Mouse (Mus musculus): Measurements from ENCODE around the gene Ap1g2. TPM values are rescaled to one million over a fixed set of nuclear protein-coding genes. Genes with fewer than 3 reads are reported as not detected.

Gene Ap1g2
- total RNA-seq, 2 experiments from 2014 or later, result 6.5 to 8.3 TPM

DNA sequence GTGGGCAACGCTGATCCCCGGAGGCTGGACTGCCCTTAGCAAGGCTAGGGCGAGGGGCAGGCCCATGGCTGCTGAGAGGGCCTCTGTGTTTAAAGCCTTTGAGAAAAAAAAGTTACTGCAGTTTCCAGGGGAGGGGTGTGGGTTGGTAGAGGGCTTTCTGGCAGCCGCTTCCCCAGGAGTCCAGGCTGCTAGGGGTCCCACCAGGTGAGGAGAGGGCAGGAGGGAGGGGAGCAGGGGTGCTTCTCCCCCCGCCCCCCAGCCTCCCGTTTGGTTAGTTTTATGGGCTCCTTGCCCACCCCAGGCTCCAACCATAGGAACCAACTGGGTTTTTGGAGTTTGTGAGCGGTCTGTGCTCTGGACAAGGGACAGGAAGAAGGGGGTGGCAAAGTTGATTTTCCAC lies 44.5 kb downstream of the Ap1g2 start:
- DNase-seq (ENCODE audit: low spot score in 2 of 2), result no peak

DNA sequence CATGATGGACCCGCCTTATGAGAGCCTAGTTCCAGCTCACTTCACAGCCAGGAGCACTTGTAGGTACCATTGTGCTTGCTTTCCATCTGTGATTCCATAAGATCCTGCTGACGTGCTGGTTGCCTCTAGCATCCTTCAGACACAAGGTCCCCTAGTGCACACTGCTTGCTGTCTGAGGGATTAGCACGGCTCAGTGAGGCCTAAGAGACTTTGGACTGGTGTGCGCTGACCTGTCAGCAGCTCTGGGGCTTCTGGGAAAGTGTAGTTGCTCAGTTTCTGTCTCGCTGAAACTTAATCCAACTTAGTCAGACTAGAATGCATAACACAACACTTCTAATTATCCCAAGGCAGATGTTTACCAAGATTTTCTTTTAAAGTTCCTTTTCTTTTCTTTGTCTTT lies 46.5 kb downstream of the Ap1g2 start:
- no peak for DNase-seq (ENCODE audit: low spot score in 2 of 2)

DNA sequence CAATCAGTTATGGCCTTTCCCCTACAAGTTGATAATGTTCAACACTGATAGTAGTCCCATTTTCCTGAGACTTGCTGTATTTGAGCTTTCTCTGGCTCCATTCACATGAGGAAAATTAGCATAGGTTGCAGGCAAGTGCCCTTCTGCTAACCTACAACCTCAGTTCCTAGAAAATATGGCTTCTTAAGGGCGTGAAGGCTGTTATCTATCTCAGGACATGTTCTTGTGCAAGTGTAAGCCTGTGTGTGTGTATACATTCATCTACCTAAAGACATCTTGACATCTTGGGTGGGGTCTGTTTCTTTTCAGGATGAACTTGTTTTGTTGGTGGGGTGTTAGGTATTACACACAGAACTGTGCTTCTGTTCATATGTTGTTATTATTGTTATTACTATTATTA lies 47.4 kb downstream of the Ap1g2 start:
- no peak for DNase-seq (ENCODE audit: low spot score in 2 of 2)

DNA sequence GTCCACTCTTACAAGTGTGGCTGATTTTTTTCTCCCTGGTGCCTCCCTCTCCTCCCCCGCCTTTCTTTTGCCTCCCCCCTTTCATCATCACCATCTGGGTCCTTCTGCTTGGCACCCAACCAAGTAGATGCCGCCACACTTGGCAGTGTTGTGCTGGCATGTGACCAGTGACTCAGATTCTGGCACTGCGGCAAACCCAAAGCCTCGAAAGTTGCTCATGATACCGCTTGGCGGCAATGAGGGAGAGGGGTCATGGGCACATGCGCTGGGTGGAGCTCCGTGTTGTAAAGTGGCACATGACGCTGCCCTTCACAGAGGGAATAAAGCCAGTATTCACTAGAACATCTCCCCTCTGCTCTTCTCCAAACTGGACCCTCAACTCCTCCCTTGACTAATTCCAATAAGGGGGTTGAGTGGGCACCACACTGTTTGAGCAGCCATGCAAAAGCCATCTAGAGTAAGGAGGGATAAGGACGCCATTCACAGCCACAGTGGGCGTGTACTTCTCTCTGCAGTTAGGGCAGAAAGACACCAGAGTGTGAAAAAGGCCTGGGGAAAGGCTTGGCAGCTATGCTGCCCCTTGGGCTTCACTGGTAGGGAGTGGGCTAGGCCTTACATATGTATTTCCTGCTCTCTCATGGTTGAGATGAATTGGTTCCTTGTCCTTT lies 51.1 kb downstream of the Ap1g2 start:
- peak in 1 of 2 experiments; percentile 72 for DNase-seq (ENCODE audit: low spot score in 2 of 2)

DNA sequence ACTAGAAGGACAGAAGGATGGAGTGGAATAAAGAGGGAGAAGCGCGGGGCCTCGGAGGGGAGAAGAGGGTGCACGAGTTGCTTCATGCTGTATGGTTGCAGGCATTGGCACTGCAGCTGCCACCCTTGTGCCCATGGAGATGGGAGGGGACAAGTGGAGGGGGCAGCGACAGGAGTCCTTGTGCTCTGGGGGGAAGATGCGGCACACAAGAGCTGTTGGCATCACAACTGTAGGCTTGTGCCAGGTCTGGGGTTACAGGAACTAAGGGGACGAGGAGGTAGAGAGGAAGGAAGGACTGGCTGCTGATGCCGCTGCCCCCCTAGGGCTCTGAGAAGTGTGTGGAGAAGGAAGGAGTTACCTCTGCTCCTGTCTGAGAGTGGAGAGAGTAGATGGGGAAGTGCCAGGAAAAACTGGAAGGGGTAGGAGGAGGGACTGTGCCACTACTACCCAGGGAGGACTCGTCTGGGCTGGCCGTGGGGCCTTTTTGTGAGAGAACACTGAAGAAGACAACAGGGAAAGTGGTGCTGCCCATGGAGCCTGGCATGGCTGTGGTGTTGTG lies 52.1 kb downstream of the Ap1g2 start:
- peak in 1 of 2 experiments; percentile 27 for DNase-seq (ENCODE audit: low spot score in 2 of 2)

DNA sequence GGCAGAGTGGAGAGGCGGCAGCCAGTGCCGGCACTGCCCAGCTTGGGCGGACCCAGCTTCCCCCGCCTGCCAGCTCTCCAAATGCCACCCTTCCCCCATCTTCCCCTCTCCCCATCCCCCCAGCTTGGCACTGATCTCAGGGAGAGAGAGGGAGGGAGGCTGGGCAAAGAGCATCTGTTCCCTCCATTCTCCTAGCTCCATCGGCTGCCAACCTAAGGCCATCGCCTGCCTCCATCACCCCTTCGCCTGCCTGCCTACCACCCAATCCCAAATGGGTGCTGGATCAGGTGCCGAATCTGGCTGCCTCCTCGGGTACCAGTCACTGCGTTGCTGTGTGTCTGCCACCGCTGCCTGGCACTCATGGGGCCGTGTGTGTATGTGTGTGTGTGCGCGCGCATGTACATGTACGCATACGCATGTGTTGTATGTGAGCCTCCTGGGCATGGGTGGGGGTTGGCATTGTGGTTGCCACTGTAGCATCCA lies 52.6 kb downstream of the Ap1g2 start:
- DNase-seq (ENCODE audit: low spot score in 2 of 2), result peak in 1 of 2 experiments; percentile 49

DNA sequence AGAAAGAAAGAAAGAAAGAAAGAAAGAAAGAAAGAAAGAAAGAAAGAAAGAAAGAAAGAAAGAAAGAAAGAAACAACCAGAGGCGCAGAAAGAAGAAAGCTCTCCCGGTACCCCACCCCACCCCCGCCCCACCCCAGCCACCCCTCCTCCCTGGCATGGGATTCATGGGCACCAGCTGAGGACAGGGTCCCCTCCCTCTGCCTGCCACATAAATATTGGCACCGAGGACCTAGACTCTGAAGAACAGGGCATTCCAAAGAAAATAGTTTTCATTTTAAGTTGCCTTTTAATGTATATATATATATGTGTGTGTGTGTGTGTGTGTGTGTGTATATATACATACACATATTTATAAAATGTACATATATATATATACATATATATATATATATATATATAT lies 53.3 kb downstream of the Ap1g2 start:
- no peak for DNase-seq (ENCODE audit: low spot score in 2 of 2)

DNA sequence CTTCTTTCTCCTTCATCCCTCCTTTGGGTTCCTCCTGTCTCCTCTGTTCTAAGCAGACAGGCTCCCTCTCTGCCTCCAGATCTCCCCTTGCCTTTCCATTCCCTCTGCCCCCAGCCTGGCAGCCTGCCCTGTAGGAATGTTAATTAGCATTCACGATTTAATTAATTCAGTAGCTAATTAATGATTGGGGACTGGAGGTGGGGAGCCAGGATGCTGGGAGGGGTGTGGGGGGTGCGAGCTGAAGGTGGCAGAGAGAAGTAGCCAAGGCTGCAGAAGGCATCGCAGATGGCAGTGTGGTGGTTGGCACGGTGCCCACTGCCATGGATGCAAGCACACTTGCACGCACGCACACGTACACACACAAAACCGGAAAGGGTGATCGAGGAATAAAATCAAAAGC lies 53.9 kb downstream of the Ap1g2 start:
- DNase-seq (ENCODE audit: low spot score in 2 of 2), result peak in 1 of 2 experiments; percentile 50

Other genes starting within 250 kb of the Ap1g2 start
- gene Homez, start 235.6 kb downstream of the Ap1g2 start, total RNA-seq (2021), result 1 to 10 TPM; 8.0 to 9.3 TPM
- gene Ppp1r3e, start 229.0 kb downstream of the Ap1g2 start, total RNA-seq (2021), result 1 to 10 TPM; 8.1 to 9.2 TPM
- gene Bcl2l2, start 223.2 kb downstream of the Ap1g2 start, total RNA-seq (2021), result 10 to 100 TPM; 35.4 to 38.7 TPM
- gene Gm20521, start 223.2 kb downstream of the Ap1g2 start, total RNA-seq (2021), result 1 to 10 TPM; 2.3 to 4.1 TPM
- gene Pabpn1, start 214.1 kb downstream of the Ap1g2 start, total RNA-seq (2021), result 100 to 1,000 TPM; 120 to 149 TPM
- 10 to 100 TPM; 22.5 to 27.5 TPM for gene Slc22a17, start 193.5 kb downstream of the Ap1g2 start, total RNA-seq (2021)
- 10 to 100 TPM; 31.1 to 32.4 TPM for gene Efs, start 180.5 kb downstream of the Ap1g2 start, total RNA-seq (2021)
- gene Il25, start 173.9 kb downstream of the Ap1g2 start, total RNA-seq (2021), result not detected
- 1 to 10 TPM; 3.8 to 4.1 TPM for gene Cmtm5, start 170.3 kb downstream of the Ap1g2 start, total RNA-seq (2021)
- 100 to 1,000 TPM; 112 to 118 TPM for gene Myh6, start 139.7 kb downstream of the Ap1g2 start, total RNA-seq (2021)
- not detected for gene Gm17428, start 129.7 kb downstream of the Ap1g2 start, total RNA-seq (2021)
- 100 to 1,000 TPM; 492 to 506 TPM for gene Myh7, start 112.0 kb downstream of the Ap1g2 start, total RNA-seq (2021)
- 10 to 100 TPM; 29.2 to 32.7 TPM for gene Ngdn, start 91.1 kb downstream of the Ap1g2 start, total RNA-seq (2021)
- 1 to 10 TPM; 2.9 to 4.0 TPM for gene Zfhx2, start 14.3 kb downstream of the Ap1g2 start, total RNA-seq (2021)
- gene Thtpa, start 11.8 kb downstream of the Ap1g2 start, total RNA-seq (2021), result 10 to 100 TPM; 12.9 to 14.0 TPM
- gene Jph4, start 10.3 kb upstream of the Ap1g2 start, total RNA-seq (2021), result 1 to 10 TPM; 1.3 to 2.0 TPM
- under 1 TPM in 1 of 2 experiments, not detected in 1; 0.34 TPM for gene Dhrs2, start 115.4 kb upstream of the Ap1g2 start, total RNA-seq (2021)

Measured in gastrocnemius, postnatal 4 days (tissue).